Mouse (Mus musculus) heart, postnatal 36 days (tissue): ENCODE measurements around the gene Slc38a2. TPM values are rescaled to one million over a fixed set of nuclear protein-coding genes. Genes with fewer than 3 reads are reported as not detected.

Source experiments
- DNase-seq, 2 experiments: peaks; one replicate each; pipeline ENCODE4 v3.0.0; 2021 to 2022
- intact Hi-C: fragments of 180-260 bp; cut with DNase I; formaldehyde crosslinking; loops from one replicate; pipeline ENCODE4 v1.15.1; 2025
- total RNA-seq, 2 experiments: library from RNA; stranded (reverse); gene quantifications; 2 replicates each; pipeline ENCODE4 v1.2.3; 2021

Slc38a2 gene
- total RNA-seq, 2 experiments from 2014 or later: 173 to 251 TPM

DNA sequence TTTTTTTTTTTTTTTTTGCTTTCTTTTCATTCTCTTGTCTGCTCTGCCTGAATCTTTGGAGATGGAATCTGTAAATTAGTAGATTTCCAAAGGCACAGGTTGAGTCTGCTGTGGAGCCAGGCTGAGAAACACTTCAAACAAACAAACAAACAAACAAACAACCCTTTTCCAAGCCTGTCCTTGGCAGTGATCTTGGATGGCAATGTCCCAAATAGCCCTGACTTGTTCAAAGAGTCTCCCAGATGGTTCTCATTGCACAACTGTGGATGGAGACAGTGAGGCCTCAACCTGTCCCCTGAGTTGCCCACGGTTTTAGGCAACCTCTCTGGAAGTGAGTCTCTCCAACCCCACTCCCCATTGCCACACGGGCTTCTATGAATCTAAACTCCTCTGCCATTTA, 60.9 kb downstream of the Slc38a2 start:
- no peak for DNase-seq
- intact Hi-C loops: no loop called here

DNA sequence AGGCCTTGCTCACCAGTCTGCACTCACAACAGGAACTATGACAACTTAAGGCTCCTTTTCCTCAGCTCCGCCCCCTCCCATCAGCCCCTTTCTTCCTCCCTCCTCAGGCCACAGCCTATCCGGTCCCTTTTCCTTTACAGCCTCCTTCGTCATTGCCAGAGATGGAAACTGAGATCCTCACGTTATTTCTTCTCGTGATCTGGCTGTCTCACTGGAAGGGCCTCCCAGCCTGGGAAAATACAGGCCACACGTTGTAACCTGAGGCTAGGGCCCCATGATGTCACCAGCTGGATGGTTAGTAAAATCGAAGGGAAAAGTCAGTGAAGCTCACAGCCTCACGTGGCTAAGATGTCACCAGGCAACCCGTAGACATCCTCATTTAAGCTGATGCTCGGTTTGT, 61.4 kb downstream of the Slc38a2 start:
- no peak for DNase-seq
- intact Hi-C loops: no loop called here

Other genes starting within 250 kb of the Slc38a2 start
- gene Scaf11, start 238.9 kb downstream of the Slc38a2 start, total RNA-seq: 10 to 100 TPM; 47.0 to 54.8 TPM
- gene Slc38a1, start 56.8 kb downstream of the Slc38a2 start, total RNA-seq: 10 to 100 TPM; 11.2 to 20.3 TPM